Mouse (Mus musculus) forebrain, postnatal 0 days (tissue): Measurements from ENCODE around the gene Klk13. TPM values are rescaled to one million over a fixed set of nuclear protein-coding genes. Genes with fewer than 3 reads are reported as not detected.

Experiments used
- ATAC-seq: fragments of 200-750 bp; cut with Nextera tagmentation; 2 replicates; pipeline ENCODE4 v1.8.0; 2017; ENCODE audit warnings: mild to moderate bottlenecking, moderate library complexity
- DNase-seq: peaks from one replicate; pipeline ENCODE4 v3.0.0-alpha.2; 2015
- H3K27ac ChIP-seq: fragments of 300-500 bp; sonication (generic); 2 replicates; pipeline ENCODE4 v1.5.1; 2014; ENCODE audit warnings: low read depth, mild to moderate bottlenecking, antibody characterized with exemption, low read length, moderate library complexity, mixed read lengths
- H3K27me3 ChIP-seq: fragments of 300-500 bp; sonication (generic); 2 replicates; pipeline ENCODE4 v1.6.1; 2014; ENCODE audit warnings: mild to moderate bottlenecking, low read length, mixed read lengths; ENCODE audit not compliant: insufficient read depth
- H3K36me3 ChIP-seq: fragments of 300-500 bp; sonication (generic); 2 replicates; pipeline ENCODE4 v1.6.1; 2014; ENCODE audit warnings: mild to moderate bottlenecking, moderate library complexity; ENCODE audit not compliant: insufficient read depth
- H3K4me1 ChIP-seq: fragments of 300-500 bp; sonication (generic); 2 replicates; pipeline ENCODE4 v1.6.1; 2014; ENCODE audit warnings: antibody characterized with exemption; ENCODE audit not compliant: insufficient read depth
- H3K4me2 ChIP-seq: fragments of 300-500 bp; sonication (generic); 2 replicates; pipeline ENCODE4 v1.6.1; 2014; ENCODE audit warnings: low read depth, mild to moderate bottlenecking, moderate library complexity
- H3K4me3 ChIP-seq: fragments of 300-500 bp; sonication (generic); 2 replicates; pipeline ENCODE4 v1.5.1; 2014; ENCODE audit warnings: low read depth, low read length, mixed read lengths
- H3K9ac ChIP-seq: fragments of 300-500 bp; sonication (generic); 2 replicates; pipeline ENCODE4 v1.6.1; 2014; ENCODE audit warnings: mild to moderate bottlenecking
- H3K9me3 ChIP-seq: fragments of 300-500 bp; sonication (generic); 2 replicates; pipeline ENCODE4 v1.6.1; 2016; ENCODE audit warnings: low read length
- CTCF ChIP-seq: sonication (generic); IDR thresholded peaks from 2 replicates; pipeline ENCODE4 v1.5.1; 2016; ENCODE audit warnings: antibody characterized with exemption, control low read depth, low read depth
- WGBS: fragments of 180-500 bp; shearing (Covaris S2); extraction: QIAGEN DNeasy Blood & Tissue Kit; methylation state at CpG from one replicate; pipeline ENCODE4 v1.1.7; 2014; 5-methylcytosine and 5-hydroxymethylcytosine counted together
- polyA plus RNA-seq: library from polyadenylated mRNA; unstranded; fragments of >200 nt; fragmentation: Nextera tagmentation; extraction: Ambion mirVana; gene quantifications from 2 replicates; pipeline ENCODE4 v1.2.1, GENCODE M21; 2015
- total RNA-seq: library from RNA; depleted of rRNA; stranded (reverse); fragments of >200 nt; gene quantifications from 2 replicates; pipeline ENCODE4 v1.2.3, GENCODE M21; 2014

The Klk13 gene
- total and polyA plus RNA-seq, 2 experiments from 2014 or later, result 0.11 TPM; not detected in 1

DNA sequence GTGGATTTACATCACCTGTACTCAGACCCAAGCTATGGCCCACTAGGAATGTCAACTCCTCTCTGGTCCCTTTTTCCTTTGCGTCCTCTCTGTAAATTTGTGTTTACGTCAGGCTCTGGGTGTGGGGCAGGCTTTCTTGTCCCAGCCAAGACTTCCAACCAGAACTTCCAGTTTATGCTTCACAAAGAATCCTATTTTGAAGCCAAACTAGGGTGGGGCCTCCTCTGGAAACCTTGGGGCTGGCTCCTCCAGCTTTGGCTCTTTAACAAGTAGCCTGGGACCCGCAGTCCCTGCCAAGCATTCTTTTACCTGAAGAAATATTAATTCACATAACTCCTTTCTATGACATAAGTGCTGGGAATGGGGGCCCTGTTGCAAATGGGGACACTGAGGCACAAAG is 2.3 kb upstream of the Klk13 start:
- Histone ChIP-seq H3K9me3 (no peaks in the 10 kb centered on the region), H3K4me3 (no peak overlapping the region), H3K27ac (no peak overlapping the region), H3K36me3 (no peaks in the 10 kb centered on the region), H3K4me1 (no peaks in the 10 kb centered on the region), H3K9ac (no peak overlapping the region), H3K27me3 (no peaks in the 10 kb centered on the region), H3K4me2 (no peak overlapping the region)
- ATAC-seq, result no peak
- no peak for TF ChIP-seq CTCF
- WGBS, result 96% methylated on average over 3 of the region's 3 CpGs
- no peak for DNase-seq

- Histone ChIP-seq H3K4me3 (no peak overlapping the region), H3K27ac (no peak overlapping the region), H3K36me3 (no peaks in the 10 kb centered on the region), H3K4me1 (no peaks in the 10 kb centered on the region), H3K27me3 (no peaks in the 10 kb centered on the region), H3K4me2 (no peak overlapping the region), H3K9ac (no peak overlapping the region), H3K9me3 (no peaks in the 10 kb centered on the region)
- no peak for TF ChIP-seq CTCF
- ATAC-seq, result no peak
- DNase-seq, result no peak
- 7% methylated on average over 9 of the region's 9 CpGs for WGBS
Measured at GRCm38 (mm10) chr7:43712917-43713316, 550 bp downstream of the Klk13 start.

DNA sequence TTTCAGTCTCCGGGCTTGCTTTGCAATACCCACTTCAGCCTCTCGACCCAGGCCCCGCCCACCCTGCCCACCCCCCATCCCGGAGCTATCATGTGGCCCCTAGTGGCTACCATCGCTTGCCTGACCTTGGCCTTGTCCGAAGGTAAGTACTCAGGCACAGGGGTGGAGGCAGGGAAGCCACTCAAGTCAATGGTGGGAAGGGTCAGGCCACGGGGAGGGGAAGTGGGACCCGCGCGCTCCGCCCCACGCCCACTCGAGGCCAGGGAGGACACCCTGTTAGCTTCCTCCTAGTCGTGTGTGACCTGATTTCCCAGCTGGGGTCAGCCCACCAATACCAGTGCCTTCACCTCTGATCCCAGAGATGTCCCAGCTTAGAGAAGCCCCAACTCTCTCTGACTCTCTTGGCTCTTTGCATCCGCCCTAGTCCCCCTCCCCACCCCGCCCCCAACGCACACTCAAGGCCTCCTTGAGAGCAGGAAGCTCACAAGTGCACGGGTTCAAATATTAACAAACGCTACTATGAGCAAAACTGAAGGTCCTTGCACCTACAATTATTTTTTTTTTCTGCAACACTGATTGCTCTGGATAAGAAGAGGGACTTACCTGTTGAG is 1.5 kb downstream of the Klk13 start:
- DNase-seq (no peak), ATAC-seq (no peak)
- no peaks in the 10 kb centered on the region for H3K4me1 ChIP-seq
- H3K9ac ChIP-seq, result no peak overlapping the region
- H3K9me3 ChIP-seq, result no peaks in the 10 kb centered on the region
- H3K4me3 ChIP-seq, result no peak overlapping the region
- no peaks in the 10 kb centered on the region for H3K36me3 ChIP-seq
- TF ChIP-seq CTCF, result no peak
- no peak overlapping the region for H3K27ac ChIP-seq
- no peak overlapping the region for H3K4me2 ChIP-seq
- WGBS, result 10% methylated on average over 19 of the region's 19 CpGs
- no peaks in the 10 kb centered on the region for H3K27me3 ChIP-seq

DNA sequence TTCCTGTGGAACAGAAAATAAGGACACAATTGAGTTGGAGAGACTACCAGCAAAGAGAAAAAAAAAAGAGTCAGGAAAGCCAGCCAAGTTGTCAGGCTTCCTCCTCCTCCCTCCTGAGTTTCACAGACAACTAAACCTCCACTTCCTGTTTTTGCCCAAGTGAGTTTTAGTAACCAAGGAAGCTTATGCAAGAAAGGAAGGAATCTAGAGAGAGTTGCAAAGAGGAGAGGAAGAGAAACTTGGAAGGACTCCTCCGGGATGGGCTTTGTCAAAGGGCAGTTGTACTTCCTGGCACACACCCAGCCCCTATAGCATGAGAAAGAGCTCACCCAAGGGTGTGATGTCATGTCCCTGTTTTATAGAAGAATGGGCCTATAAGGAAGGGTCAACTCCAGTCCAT is 35.4 kb downstream of the Klk13 start:
- no peak for ATAC-seq
- Histone ChIP-seq H3K4me3 (no peak overlapping the region), H3K9ac (no peak overlapping the region), H3K4me1 (no peaks in the 10 kb centered on the region), H3K27ac (no peak overlapping the region), H3K9me3 (no peaks in the 10 kb centered on the region), H3K36me3 (no peaks in the 10 kb centered on the region), H3K4me2 (no peak overlapping the region), H3K27me3 (no peaks in the 10 kb centered on the region)
- no peak for TF ChIP-seq CTCF
- 52% methylated on average over 1 of the region's 1 CpGs for WGBS
- no peak for DNase-seq

DNA sequence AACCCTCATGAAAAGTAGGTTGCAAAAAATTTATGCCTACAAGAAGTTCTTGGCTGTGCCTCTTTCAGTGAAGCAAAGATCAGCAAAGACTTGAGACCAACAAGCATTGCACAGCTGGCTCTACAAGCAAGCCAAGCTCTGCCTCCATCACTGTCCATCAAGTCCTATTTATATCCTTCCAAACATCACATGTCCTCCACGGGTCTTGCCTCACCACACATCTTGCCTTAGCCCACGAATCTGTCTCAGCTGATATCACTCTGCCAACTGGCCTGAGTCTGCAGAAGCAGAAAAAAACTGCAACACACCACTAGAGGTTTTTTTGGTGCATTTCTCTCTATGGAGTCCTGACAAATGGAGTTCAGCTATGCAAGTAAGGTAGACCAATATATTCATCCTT is 40.4 kb downstream of the Klk13 start:
- no peaks in the 10 kb centered on the region for H3K4me1 ChIP-seq
- 69% methylated on average over 2 of the region's 2 CpGs for WGBS
- H3K27ac ChIP-seq, result no peak overlapping the region
- H3K9ac ChIP-seq, result no peak overlapping the region
- no peak for ATAC-seq
- H3K4me2 ChIP-seq, result no peak overlapping the region
- no peaks in the 10 kb centered on the region for H3K9me3 ChIP-seq
- no peak for DNase-seq
- no peaks in the 10 kb centered on the region for H3K36me3 ChIP-seq
- H3K4me3 ChIP-seq, result no peak overlapping the region
- TF ChIP-seq CTCF, result no peak
- no peaks in the 10 kb centered on the region for H3K27me3 ChIP-seq

DNA sequence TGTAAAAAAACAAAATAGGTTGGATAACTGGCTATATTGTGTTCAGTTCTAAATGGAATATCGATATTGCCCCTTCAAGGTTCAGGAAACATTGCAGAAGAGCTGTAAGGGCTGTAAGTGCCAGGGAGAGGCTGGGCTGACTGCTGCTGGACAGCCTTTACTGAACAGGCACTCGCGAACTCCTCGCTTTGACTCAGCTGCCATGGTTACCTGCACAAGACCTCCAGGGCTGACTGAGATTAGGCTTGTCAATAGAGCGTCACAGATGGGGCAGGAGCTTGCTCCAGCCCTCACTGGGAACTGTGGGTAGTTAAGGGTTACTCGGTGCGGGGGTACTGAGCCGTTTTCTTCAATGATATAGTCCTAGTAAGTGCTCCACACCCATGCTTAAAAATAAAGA is 54.1 kb downstream of the Klk13 start:
- Histone ChIP-seq H3K9ac (no peak overlapping the region), H3K27ac (no peak overlapping the region), H3K36me3 (no peaks in the 10 kb centered on the region), H3K4me1 (no peaks in the 10 kb centered on the region), H3K4me3 (no peak overlapping the region), H3K27me3 (no peaks in the 10 kb centered on the region), H3K9me3 (no peaks in the 10 kb centered on the region), H3K4me2 (no peak overlapping the region)
- DNase-seq (no peak), ATAC-seq (peak; percentile 77)
- WGBS, result 35% methylated on average over 8 of the region's 8 CpGs
- TF ChIP-seq CTCF, result no peak

DNA sequence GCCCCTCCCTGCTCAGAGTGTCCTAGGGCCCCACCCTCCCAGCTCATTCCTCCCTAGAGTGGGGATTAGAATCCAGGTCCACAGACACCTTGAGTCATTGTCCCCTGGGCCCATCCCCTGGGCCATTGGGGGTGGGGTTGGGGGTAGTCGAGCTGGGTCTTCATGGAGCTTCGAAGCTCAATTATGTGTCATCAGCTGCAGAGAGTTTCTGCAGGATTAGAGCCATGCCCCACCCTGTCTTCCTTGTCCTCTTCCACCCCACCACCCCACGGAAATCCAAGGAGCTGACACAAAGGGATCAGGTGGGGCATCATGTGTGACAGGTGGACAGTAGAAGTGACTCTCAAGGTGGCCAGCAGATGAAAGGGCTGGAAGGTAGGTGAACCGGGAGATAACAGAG is 56.2 kb downstream of the Klk13 start, which contains the start of gene Klk12:
TSS of gene Klk12 (plus strand) at position 301 of the 400 bp plus-strand sequence.
- H3K9ac ChIP-seq, result no peak within 1 kb of the TSS
- H3K4me3 ChIP-seq, result no peak within 1 kb of the TSS
- no peaks in the 10 kb centered on the region for H3K36me3 ChIP-seq
- no peaks in the 10 kb centered on the region for H3K9me3 ChIP-seq
- no peaks in the 10 kb centered on the region for H3K4me1 ChIP-seq
- no peak for DNase-seq
- 81% methylated on average over 4 of the region's 4 CpGs for WGBS
- TF ChIP-seq CTCF, result no peak
- H3K27me3 ChIP-seq, result no peaks in the 10 kb centered on the region
- no peak within 1 kb of the TSS for H3K4me2 ChIP-seq
- no peak within 1 kb of the TSS for H3K27ac ChIP-seq
- no peak for ATAC-seq
